Mouse (Mus musculus): ENCODE results near the gene Lrmda. TPM values are rescaled to one million over a fixed set of nuclear protein-coding genes. Genes with fewer than 3 reads are reported as not detected.

Lrmda gene
- total and polyA plus RNA-seq, 2 experiments from 2014 or later, result 0.38 to 0.82 TPM

DNA sequence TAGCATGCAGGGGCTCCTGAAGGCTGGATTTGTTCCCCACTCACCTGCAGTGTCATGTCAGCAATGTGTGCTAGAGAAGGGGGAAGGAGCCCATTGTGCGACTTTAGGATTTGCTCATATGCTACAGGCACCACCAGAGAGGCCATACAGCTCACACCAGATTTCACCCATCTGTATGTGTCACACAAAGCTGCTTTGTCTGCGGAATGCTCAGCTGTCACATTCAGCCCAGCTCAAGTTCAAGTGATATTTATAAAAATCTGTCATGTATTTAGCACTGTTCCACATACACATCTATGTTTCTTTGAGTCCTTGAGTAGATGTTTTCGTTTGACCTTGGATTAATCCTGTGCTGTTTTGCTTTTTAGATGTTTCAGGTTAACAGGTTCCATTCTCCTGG is 899.0 kb downstream of the Lrmda start:
- no peak for ATAC-seq (ENCODE audit: insufficient read depth, low read depth)
- no peak overlapping the region for H3K27ac ChIP-seq (ENCODE audit: low read depth)
- H3K36me3 ChIP-seq (replicated peaks; ENCODE audit: control insufficient read depth, insufficient read depth, low read length), result no peaks in the 10 kb centered on the region
- no peak overlapping the region for H3K4me3 ChIP-seq (ENCODE audit: low read depth, low read length)
- 74% methylated on average over 3 of the region's 3 CpGs for WGBS
- no peak overlapping the region for H3K9ac ChIP-seq (replicated peaks; ENCODE audit: low read depth, low read length)
- DNase-seq (ENCODE audit: low spot score), result no peak
- no peaks in the 10 kb centered on the region for H3K4me1 ChIP-seq (ENCODE audit: control insufficient read depth, insufficient read depth)
- no peaks in the 10 kb centered on the region for H3K9me3 ChIP-seq (replicated peaks; ENCODE audit: control insufficient read depth, low read length)
- H3K4me2 ChIP-seq (ENCODE audit: low read depth, low read length), result no peak overlapping the region
- TF ChIP-seq EP300 (IDR thresholded peaks at IDR 0.05; ENCODE audit: low read depth) (no peak), CTCF (IDR thresholded peaks at IDR 0.05; ENCODE audit: low read depth) (no peak)
- H3K27me3 ChIP-seq (ENCODE audit: control insufficient read depth, insufficient read depth, low read length), result no peaks in the 10 kb centered on the region

GRCm38 (mm10) chr14:22918931-22919330 is 899.4 kb downstream of the Lrmda start:
- no peak for DNase-seq (ENCODE audit: low spot score)
- no peak for ATAC-seq (ENCODE audit: insufficient read depth, low read depth)
- 59% methylated on average over 2 of the region's 2 CpGs for WGBS
- Histone ChIP-seq H3K4me1 (ENCODE audit: control insufficient read depth, insufficient read depth) (no peaks in the 10 kb centered on the region), H3K27ac (ENCODE audit: low read depth) (no peak overlapping the region), H3K4me3 (ENCODE audit: low read depth, low read length) (no peak overlapping the region), H3K9me3 (replicated peaks; ENCODE audit: control insufficient read depth, low read length) (no peaks in the 10 kb centered on the region), H3K36me3 (replicated peaks; ENCODE audit: control insufficient read depth, insufficient read depth, low read length) (no peaks in the 10 kb centered on the region), H3K9ac (replicated peaks; ENCODE audit: low read depth, low read length) (no peak overlapping the region), H3K4me2 (ENCODE audit: low read depth, low read length) (no peak overlapping the region), H3K27me3 (ENCODE audit: control insufficient read depth, insufficient read depth, low read length) (no peaks in the 10 kb centered on the region)
- TF ChIP-seq EP300 (IDR thresholded peaks at IDR 0.05; ENCODE audit: low read depth), result no peak
- TF ChIP-seq CTCF (IDR thresholded peaks at IDR 0.05; ENCODE audit: low read depth), result no peak

- Histone ChIP-seq H3K4me1 (ENCODE audit: control insufficient read depth, insufficient read depth) (no peaks in the 10 kb centered on the region), H3K36me3 (replicated peaks; ENCODE audit: control insufficient read depth, insufficient read depth, low read length) (no peaks in the 10 kb centered on the region), H3K9ac (replicated peaks; ENCODE audit: low read depth, low read length) (no peak overlapping the region), H3K9me3 (replicated peaks; ENCODE audit: control insufficient read depth, low read length) (no peaks in the 10 kb centered on the region), H3K27me3 (ENCODE audit: control insufficient read depth, insufficient read depth, low read length) (no peaks in the 10 kb centered on the region), H3K4me3 (ENCODE audit: low read depth, low read length) (no peak overlapping the region), H3K27ac (ENCODE audit: low read depth) (no peak overlapping the region), H3K4me2 (ENCODE audit: low read depth, low read length) (no peak overlapping the region)
- DNase-seq (ENCODE audit: low spot score) (no peak), ATAC-seq (ENCODE audit: insufficient read depth, low read depth) (no peak)
- TF ChIP-seq EP300 (IDR thresholded peaks at IDR 0.05; ENCODE audit: low read depth) (no peak), CTCF (IDR thresholded peaks at IDR 0.05; ENCODE audit: low read depth) (no peak)
Measured at GRCm38 (mm10) chr14:22921152-22921551, 901.6 kb downstream of the Lrmda start.

DNA sequence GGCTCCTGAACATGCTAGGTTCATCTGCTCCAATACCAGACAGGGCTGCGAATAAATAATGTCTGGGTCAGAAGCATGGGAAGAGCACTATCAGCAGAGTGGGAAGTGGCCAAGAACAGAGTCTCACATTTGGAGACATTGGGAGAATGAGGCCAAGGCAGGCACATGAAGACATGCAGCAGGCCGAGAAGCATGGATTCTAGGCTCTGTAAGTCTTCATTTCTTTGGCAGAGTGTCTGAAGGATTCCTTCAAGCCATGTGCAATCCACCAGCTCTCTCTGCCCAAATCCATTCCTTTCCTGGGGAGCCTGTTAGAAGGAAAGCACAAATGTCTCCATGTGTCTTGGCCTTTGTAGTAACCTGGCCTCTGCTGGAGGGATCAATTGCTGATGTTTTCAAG is 902.3 kb downstream of the Lrmda start:
- H3K27ac ChIP-seq (ENCODE audit: low read depth), result no peak overlapping the region
- H3K36me3 ChIP-seq (replicated peaks; ENCODE audit: control insufficient read depth, insufficient read depth, low read length), result no peaks in the 10 kb centered on the region
- 80% methylated on average over 2 of the region's 2 CpGs for WGBS
- no peak for ATAC-seq (ENCODE audit: insufficient read depth, low read depth)
- H3K27me3 ChIP-seq (ENCODE audit: control insufficient read depth, insufficient read depth, low read length), result no peaks in the 10 kb centered on the region
- no peaks in the 10 kb centered on the region for H3K9me3 ChIP-seq (replicated peaks; ENCODE audit: control insufficient read depth, low read length)
- H3K9ac ChIP-seq (replicated peaks; ENCODE audit: low read depth, low read length), result no peak overlapping the region
- DNase-seq (ENCODE audit: low spot score), result no peak
- H3K4me3 ChIP-seq (ENCODE audit: low read depth, low read length), result no peak overlapping the region
- H3K4me2 ChIP-seq (ENCODE audit: low read depth, low read length), result no peak overlapping the region
- TF ChIP-seq EP300 (IDR thresholded peaks at IDR 0.05; ENCODE audit: low read depth) (no peak), CTCF (IDR thresholded peaks at IDR 0.05; ENCODE audit: low read depth) (no peak)
- H3K4me1 ChIP-seq (ENCODE audit: control insufficient read depth, insufficient read depth), result no peaks in the 10 kb centered on the region

- H3K9me3 ChIP-seq (replicated peaks; ENCODE audit: control insufficient read depth, low read length), result no peaks in the 10 kb centered on the region
- ATAC-seq (ENCODE audit: insufficient read depth, low read depth) (no peak), DNase-seq (ENCODE audit: low spot score) (no peak)
- no peaks in the 10 kb centered on the region for H3K27me3 ChIP-seq (ENCODE audit: control insufficient read depth, insufficient read depth, low read length)
- TF ChIP-seq CTCF (IDR thresholded peaks at IDR 0.05; ENCODE audit: low read depth) (no peak), EP300 (IDR thresholded peaks at IDR 0.05; ENCODE audit: low read depth) (no peak)
- no peaks in the 10 kb centered on the region for H3K4me1 ChIP-seq (ENCODE audit: control insufficient read depth, insufficient read depth)
- H3K4me3 ChIP-seq (ENCODE audit: low read depth, low read length), result no peak overlapping the region
- no peak overlapping the region for H3K27ac ChIP-seq (ENCODE audit: low read depth)
- H3K9ac ChIP-seq (replicated peaks; ENCODE audit: low read depth, low read length), result no peak overlapping the region
- WGBS, result 75% methylated on average over 4 of the region's 4 CpGs
- H3K36me3 ChIP-seq (replicated peaks; ENCODE audit: control insufficient read depth, insufficient read depth, low read length), result no peaks in the 10 kb centered on the region
- no peak overlapping the region for H3K4me2 ChIP-seq (ENCODE audit: low read depth, low read length)
Measured at GRCm38 (mm10) chr14:22922571-22922970, 903.1 kb downstream of the Lrmda start.

GRCm38 (mm10) chr14:22923251-22923650 is 903.7 kb downstream of the Lrmda start:
- DNase-seq (ENCODE audit: low spot score) (no peak), ATAC-seq (ENCODE audit: insufficient read depth, low read depth) (no peak)
- H3K4me3 ChIP-seq (ENCODE audit: low read depth, low read length), result no peak overlapping the region
- TF ChIP-seq EP300 (IDR thresholded peaks at IDR 0.05; ENCODE audit: low read depth) (no peak), CTCF (IDR thresholded peaks at IDR 0.05; ENCODE audit: low read depth) (no peak)
- no peaks in the 10 kb centered on the region for H3K4me1 ChIP-seq (ENCODE audit: control insufficient read depth, insufficient read depth)
- no peak overlapping the region for H3K9ac ChIP-seq (replicated peaks; ENCODE audit: low read depth, low read length)
- H3K27me3 ChIP-seq (ENCODE audit: control insufficient read depth, insufficient read depth, low read length), result no peaks in the 10 kb centered on the region
- WGBS, result 45% methylated on average over 1 of the region's 2 CpGs
- no peak overlapping the region for H3K4me2 ChIP-seq (ENCODE audit: low read depth, low read length)
- no peaks in the 10 kb centered on the region for H3K9me3 ChIP-seq (replicated peaks; ENCODE audit: control insufficient read depth, low read length)
- no peaks in the 10 kb centered on the region for H3K36me3 ChIP-seq (replicated peaks; ENCODE audit: control insufficient read depth, insufficient read depth, low read length)
- H3K27ac ChIP-seq (ENCODE audit: low read depth), result no peak overlapping the region

Data from heart, postnatal 0 days (tissue).